Mouse (Mus musculus) bone marrow, adult 2 months (tissue): Measurements from ENCODE around the gene Lama2.

ENCODE experiments used
- CTCF ChIP-seq: fragments of 200-500 bp; IDR thresholded peaks from 2 replicates; pipeline ENCODE4 v1.5.1; 2011; ENCODE audit warnings: low read length, control low read depth; ENCODE audit not compliant: control insufficient read depth, insufficient read depth
- POLR2A ChIP-seq: fragments of 200-500 bp; IDR thresholded peaks from 2 replicates; pipeline ENCODE4 v1.6.1; 2011; ENCODE audit warnings: low read depth, mild to moderate bottlenecking, control low read depth, low read length, borderline replicate concordance; ENCODE audit not compliant: control insufficient read depth

DNA sequence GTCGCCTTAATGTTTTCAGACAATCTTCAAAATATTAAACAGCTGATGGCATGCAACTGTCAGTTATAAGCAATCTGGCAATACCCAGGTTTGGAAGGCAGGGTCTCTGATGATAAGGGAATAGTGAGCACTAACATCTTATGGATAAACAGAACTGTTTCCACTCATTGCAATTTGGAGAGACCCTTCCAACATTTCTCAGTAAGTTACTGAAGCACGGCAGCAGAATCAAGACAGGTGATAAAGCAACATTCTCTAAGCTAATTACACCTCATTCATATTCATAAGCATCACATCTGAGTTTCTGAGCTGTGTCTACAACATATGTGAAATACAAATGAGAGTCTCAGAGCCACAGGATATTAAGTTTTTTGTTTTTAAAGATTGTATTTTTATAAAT is 542.4 kb downstream of the Lama2 start:
- TF ChIP-seq CTCF (no peak), POLR2A (no peak)
